Mouse (Mus musculus): ENCODE data around the gene Gm7697. TPM values are rescaled to one million over a fixed set of nuclear protein-coding genes. Genes with fewer than 3 reads are reported as not detected.
"Not testable (repeated sequence)": the region's sequence is repeated elsewhere in the genome, so short reads cannot be mapped to it uniquely, and the experiment has no call there.

Gene Gm7697
- 0.10 TPM in 1 of 2 replicates, not detected in the other for polyA plus RNA-seq (2016; fragmentation: Nextera tagmentation; extraction: Ambion mirVana)

DNA sequence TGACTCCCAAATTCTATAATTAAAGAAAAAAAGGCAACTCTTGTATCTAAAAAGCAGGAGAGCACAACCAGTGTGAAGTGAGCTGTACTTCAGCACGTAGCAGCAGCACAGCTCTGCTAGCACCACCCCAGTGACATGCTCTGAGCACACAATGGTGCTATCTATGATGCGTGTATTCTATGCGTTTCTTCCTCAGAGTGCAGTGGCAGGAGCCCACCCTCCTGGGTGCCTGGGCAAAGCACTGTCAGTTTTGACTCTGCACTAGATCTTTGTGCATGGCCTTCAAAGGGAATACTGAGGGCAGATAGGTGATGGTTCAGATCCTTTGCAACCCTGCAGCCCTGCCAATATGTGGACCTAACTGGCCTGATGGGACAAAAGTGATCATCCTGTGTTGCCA lies at the start of gene Gm7697:
TSS of gene Gm7697 (minus strand) at position 101 of the 400 bp plus-strand sequence.
- H3K27me3 ChIP-seq; H3K9ac ChIP-seq; H3K36me3 ChIP-seq; H3K4me2 ChIP-seq (replicated peaks); ATAC-seq (ENCODE audit: low FRiP score); H3K9me3 ChIP-seq (replicated peaks); H3K4me1 ChIP-seq; H3K27ac ChIP-seq; H3K4me3 ChIP-seq: not testable (repeated sequence)
- WGBS = 93% methylated on average over 2 of the region's 3 CpGs

DNA sequence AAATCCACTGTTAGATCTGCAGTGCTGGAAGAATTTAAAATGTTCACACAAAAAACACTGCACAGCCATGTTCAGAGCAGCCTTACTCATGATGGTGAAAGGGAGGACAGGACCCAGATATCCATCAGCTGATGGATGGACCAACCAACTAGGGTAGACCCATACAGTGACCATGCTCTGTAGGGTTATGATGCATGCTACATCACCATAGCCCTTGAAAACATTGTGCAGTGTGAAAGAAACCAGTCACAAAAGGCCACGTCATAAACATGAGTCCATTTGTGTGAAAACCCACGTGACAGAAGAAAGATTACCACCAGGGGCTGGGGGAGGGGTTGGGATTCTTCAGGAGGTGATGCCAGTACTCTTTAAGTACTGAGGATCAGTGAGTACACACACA lies 28.5 kb upstream of the Gm7697 start:
- H3K36me3 ChIP-seq; H3K4me2 ChIP-seq (replicated peaks); H3K9ac ChIP-seq; ATAC-seq (ENCODE audit: low FRiP score); H3K27ac ChIP-seq; H3K4me1 ChIP-seq; H3K4me3 ChIP-seq; H3K9me3 ChIP-seq (replicated peaks); H3K27me3 ChIP-seq: not testable (repeated sequence)
- 53% methylated on average over 2 of the region's 2 CpGs for WGBS

DNA sequence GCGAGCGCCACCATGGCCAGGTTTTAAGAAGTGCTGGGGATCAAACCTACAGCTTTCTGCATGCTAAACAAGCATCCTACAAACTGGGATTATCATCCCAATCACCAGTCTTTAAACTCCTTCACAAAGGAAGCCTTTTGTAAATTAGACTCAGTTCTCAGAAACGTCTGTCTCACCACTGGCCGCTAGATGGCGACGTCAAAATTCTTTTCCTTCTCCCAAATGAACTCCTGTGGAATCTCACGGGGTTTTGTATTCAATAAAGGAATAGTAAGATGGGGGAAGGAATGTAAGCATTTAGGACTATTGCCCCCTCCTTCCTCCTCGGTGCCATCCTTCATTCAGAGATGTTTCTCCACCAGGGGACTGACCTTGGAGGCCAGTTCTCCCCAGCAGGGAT lies 26.8 kb upstream of the Gm7697 start:
- not testable (repeated sequence) for H3K4me2 ChIP-seq (replicated peaks); H3K4me3 ChIP-seq; H3K9ac ChIP-seq; ATAC-seq (ENCODE audit: low FRiP score); H3K4me1 ChIP-seq; H3K27ac ChIP-seq; H3K27me3 ChIP-seq; H3K36me3 ChIP-seq; H3K9me3 ChIP-seq (replicated peaks)
- 14% methylated on average over 8 of the region's 8 CpGs for WGBS

DNA sequence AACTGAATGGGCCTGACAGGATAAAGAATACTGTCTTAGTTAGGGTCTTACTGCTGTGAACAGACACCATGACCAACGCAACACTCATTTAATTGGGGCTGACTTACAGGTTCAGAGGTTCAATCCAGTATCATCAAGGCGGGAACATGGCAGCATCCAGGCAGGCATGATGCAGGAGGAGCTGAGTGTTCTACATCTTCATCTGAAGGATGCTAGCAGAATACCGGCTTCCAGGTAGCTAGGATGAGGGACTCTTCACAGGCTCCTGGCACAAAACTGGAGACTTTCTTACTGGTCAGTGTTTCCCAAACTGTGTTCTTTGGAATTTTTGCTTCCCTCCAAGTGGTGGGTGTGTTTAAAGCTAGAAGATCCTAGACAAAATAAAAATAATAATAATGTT lies 25.3 kb upstream of the Gm7697 start:
- WGBS = 93% methylated on average over 3 of the region's 3 CpGs
- H3K4me2 ChIP-seq (replicated peaks); ATAC-seq (ENCODE audit: low FRiP score): not testable (repeated sequence)

DNA sequence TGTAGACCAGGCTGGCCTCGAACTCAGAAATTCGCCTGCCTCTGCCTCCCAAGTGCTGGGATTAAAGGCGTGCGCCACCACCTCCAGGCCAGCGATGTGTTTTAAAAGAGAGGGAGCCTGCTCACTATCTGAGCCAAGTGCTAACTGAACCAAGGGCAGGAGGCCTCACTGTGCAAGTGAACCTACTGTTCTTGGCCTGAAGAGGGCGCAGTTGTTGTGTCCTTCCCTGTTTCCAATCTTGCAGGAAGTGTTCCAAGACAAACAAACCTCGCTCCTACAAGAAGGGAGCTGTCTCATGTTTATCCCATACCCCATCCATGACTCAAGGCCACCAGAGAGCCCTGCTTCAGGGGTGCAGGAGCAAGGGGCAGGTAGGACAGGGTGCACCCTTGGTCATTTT lies 24.4 kb upstream of the Gm7697 start:
- H3K27ac ChIP-seq; H3K4me1 ChIP-seq; H3K27me3 ChIP-seq; ATAC-seq (ENCODE audit: low FRiP score); H3K4me2 ChIP-seq (replicated peaks); H3K9ac ChIP-seq; H3K9me3 ChIP-seq (replicated peaks); H3K36me3 ChIP-seq; H3K4me3 ChIP-seq: not testable (repeated sequence)
- WGBS = 68% methylated on average over 7 of the region's 7 CpGs

More for the DNA sequence above, 25.3 kb upstream of the Gm7697 start:
- not testable (repeated sequence) for H3K9me3 ChIP-seq (replicated peaks); H3K4me3 ChIP-seq; H3K36me3 ChIP-seq; H3K27me3 ChIP-seq; H3K27ac ChIP-seq; H3K9ac ChIP-seq; H3K4me1 ChIP-seq

DNA sequence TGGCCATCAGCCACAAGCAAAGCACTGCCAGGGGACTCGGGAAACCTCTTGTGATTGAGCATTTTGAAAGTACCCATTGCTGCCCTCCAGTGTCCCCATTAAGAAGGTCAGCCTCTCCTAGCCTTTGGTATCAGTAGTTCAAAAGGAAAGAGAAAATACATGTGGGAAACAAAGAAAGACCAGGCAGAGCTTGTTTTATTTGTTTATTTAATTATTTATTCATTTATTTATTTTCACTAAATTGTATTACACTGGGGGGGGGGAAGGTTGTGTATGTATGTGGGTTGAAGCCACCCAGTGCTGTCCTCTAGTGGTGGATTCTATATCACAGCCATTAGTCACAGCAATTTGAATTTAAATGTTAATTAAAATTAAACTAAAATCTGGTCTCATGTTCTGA lies 22.2 kb upstream of the Gm7697 start:
- not testable (repeated sequence) for H3K4me1 ChIP-seq; H3K27me3 ChIP-seq; ATAC-seq (ENCODE audit: low FRiP score); H3K4me3 ChIP-seq; H3K4me2 ChIP-seq (replicated peaks); H3K36me3 ChIP-seq; H3K9ac ChIP-seq; H3K27ac ChIP-seq; H3K9me3 ChIP-seq (replicated peaks)
- WGBS = 63% methylated on average over 1 of the region's 1 CpGs

DNA sequence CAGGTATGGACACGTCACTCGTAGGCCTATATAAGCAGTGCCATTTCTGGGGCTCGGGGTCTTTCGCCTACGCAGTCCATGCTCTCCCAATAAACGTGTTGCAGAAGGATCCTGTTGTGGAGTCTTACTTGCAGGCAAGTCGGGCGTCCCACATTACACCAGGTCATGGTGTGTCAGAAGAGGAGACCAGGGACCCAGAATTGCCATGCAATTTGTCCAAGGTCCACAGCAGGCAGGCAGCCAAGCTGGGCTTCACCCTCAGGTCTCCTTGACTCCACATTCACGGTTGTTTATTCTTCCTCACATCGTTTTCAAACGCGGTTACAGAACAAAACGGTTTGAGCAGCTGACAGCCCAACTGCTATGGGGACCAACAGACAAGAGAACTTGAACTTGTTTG lies 21.7 kb upstream of the Gm7697 start:
- H3K4me1 ChIP-seq; H3K36me3 ChIP-seq; H3K9ac ChIP-seq; ATAC-seq (ENCODE audit: low FRiP score); H3K9me3 ChIP-seq (replicated peaks); H3K4me2 ChIP-seq (replicated peaks); H3K27ac ChIP-seq; H3K27me3 ChIP-seq; H3K4me3 ChIP-seq: not testable (repeated sequence)
- 87% methylated on average over 13 of the region's 13 CpGs for WGBS

DNA sequence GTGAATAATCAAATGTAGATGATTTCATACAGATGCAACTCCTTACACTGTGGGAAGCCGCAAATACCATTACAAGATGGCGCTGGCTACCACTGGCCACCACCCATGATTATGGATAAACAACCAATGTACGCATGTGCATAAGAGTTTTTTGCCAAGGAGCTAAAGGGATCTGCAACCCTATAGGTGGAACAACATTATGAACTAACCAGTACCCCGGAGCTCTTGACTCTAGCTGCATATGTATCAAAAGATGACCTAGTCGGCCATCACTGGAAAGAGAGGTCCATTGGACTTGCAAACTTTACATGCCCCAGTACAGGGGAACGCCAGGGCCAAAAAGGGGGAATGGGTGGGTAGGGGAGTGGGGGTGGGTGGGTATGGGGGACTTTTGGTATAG lies 21.2 kb upstream of the Gm7697 start:
- H3K27ac ChIP-seq; H3K4me2 ChIP-seq (replicated peaks); H3K27me3 ChIP-seq; H3K9ac ChIP-seq; H3K9me3 ChIP-seq (replicated peaks); H3K36me3 ChIP-seq; H3K4me3 ChIP-seq; H3K4me1 ChIP-seq: not testable (repeated sequence)
- ATAC-seq (ENCODE audit: low FRiP score) = peak; percentile 60; the same call in 1 of the 2 replicates
- 95% methylated on average over 6 of the region's 6 CpGs for WGBS

DNA sequence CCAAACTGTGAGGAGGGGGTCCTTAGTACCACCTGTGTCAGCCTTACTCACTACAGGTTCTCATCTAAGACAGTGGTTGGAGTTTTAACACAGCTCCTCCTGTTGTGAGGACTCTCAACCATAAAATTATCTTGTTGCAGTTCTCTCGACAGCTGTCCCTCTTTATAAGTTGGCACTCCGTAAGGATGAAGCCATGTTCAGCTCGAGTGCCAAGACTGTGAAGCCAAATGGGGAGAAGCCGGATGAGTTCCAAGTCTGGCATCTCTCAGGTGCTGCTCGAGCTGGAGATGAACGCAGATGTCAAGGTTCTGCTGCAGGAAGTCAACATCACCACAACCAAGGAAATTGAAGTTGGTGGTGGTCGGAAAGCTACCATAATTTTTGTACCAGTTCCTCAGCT lies 18.0 kb upstream of the Gm7697 start:
- not testable (repeated sequence) for H3K27ac ChIP-seq; H3K4me1 ChIP-seq; H3K27me3 ChIP-seq; ATAC-seq (ENCODE audit: low FRiP score); H3K4me2 ChIP-seq (replicated peaks); H3K4me3 ChIP-seq; H3K36me3 ChIP-seq; H3K9ac ChIP-seq; H3K9me3 ChIP-seq (replicated peaks)
- 94% methylated on average over 7 of the region's 7 CpGs for WGBS

DNA sequence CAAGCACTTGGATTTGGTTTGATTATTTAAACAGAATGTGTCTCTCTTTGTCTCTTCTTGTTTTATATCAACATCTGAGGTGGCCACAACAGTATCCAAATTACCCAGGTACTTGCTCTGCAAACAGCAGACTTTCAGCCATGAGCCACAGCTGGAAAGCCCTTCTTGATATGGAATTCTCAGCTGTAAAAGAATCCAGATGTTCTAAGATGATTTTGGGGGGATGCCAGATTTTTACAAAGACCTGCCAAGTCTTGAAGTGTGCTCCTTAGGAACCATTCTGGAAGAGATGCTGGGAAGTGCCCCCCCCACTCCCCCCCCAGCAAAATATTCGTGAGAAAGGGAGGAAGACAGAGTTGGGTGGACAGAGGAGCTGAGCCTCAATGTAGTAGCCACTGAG lies 17.6 kb upstream of the Gm7697 start:
- 71% methylated on average over 1 of the region's 1 CpGs for WGBS
- not testable (repeated sequence) for H3K36me3 ChIP-seq; H3K4me3 ChIP-seq; H3K4me1 ChIP-seq; H3K27ac ChIP-seq; H3K9ac ChIP-seq; H3K9me3 ChIP-seq (replicated peaks); H3K4me2 ChIP-seq (replicated peaks); ATAC-seq (ENCODE audit: low FRiP score); H3K27me3 ChIP-seq

DNA sequence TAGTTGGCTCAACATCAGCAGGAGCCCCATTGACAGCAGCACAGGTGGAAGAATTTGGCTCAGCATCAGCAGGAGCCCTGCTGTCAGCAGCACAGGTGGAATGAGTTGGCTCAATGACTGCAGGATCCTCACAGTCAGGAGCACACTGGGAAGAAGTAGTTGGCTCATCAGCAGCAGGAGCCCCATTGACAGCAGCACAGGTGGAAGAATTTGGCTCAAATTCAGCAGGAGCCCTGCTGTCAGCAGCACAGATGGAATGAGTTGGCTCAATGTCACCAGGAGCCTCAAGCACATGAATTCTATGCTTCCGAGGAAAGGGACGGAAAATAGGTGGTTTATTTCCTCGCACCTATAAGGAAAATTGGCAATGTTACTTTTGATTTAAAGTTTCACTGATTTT lies 47.8 kb downstream of the Gm7697 start:
- H3K9me3 ChIP-seq (replicated peaks); H3K27ac ChIP-seq; H3K4me1 ChIP-seq; H3K9ac ChIP-seq; H3K4me2 ChIP-seq (replicated peaks); H3K36me3 ChIP-seq; ATAC-seq (ENCODE audit: low FRiP score); H3K27me3 ChIP-seq; H3K4me3 ChIP-seq: not testable (repeated sequence)
- 79% methylated on average over 3 of the region's 3 CpGs for WGBS

DNA sequence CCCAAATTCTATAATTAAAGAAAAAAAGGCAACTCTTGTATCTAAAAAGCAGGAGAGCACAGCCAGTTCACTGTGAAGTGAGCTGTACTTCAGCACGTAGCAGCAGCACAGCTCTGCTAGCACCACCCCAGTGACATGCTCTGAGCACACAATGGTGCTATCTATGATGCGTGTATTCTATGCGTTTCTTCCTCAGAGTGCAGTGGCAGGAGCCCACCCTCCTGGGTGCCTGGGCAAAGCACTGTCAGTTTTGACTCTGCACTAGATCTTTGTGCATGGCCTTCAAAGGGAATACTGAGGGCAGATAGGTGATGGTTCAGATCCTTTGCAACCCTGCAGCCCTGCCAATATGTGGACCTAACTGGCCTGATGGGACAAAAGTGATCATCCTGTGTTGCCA lies 69.3 kb downstream of the Gm7697 start, which contains the start of gene Gm9495:
TSS of gene Gm9495 (minus strand) at position 101 of the 400 bp plus-strand sequence.
- H3K4me1 ChIP-seq; H3K4me3 ChIP-seq; ATAC-seq (ENCODE audit: low FRiP score); H3K9ac ChIP-seq; H3K36me3 ChIP-seq; H3K4me2 ChIP-seq (replicated peaks); H3K9me3 ChIP-seq (replicated peaks); H3K27ac ChIP-seq; H3K27me3 ChIP-seq: not testable (repeated sequence)
- 90% methylated on average over 3 of the region's 3 CpGs for WGBS

Measured in hindbrain, embryonic 12.5 days (tissue).